Mouse (Mus musculus) ovary, adult 18-20 months (tissue): Measurements from ENCODE around the gene Grid1.
A peak's percentile ranks its signal among the peaks of the same experiment; 100 is the strongest.

Experiments used
- DNase-seq: peaks from one replicate; pipeline ENCODE4 v3.0.0; 2022; ENCODE audit warnings: low spot score, mixed read lengths

The Grid1 gene

GRCm38 (mm10) chr14:34837145-34837544 is 17.2 kb downstream of the Grid1 start:
- DNase-seq = no peak

- no peak for DNase-seq
Measured at GRCm38 (mm10) chr14:34838999-34839398, 19.1 kb downstream of the Grid1 start.

- DNase-seq = no peak
Measured at GRCm38 (mm10) chr14:34839898-34840297, 20.0 kb downstream of the Grid1 start.

GRCm38 (mm10) chr14:34843579-34843978 is 23.7 kb downstream of the Grid1 start:
- no peak for DNase-seq

GRCm38 (mm10) chr14:34844166-34844565 is 24.3 kb downstream of the Grid1 start:
- DNase-seq = no peak

- DNase-seq = no peak
Measured at GRCm38 (mm10) chr14:34846799-34847198, 26.9 kb downstream of the Grid1 start.

GRCm38 (mm10) chr14:34847625-34848024 is 27.7 kb downstream of the Grid1 start:
- no peak for DNase-seq

- DNase-seq = no peak
Measured at GRCm38 (mm10) chr14:34860891-34861780, 41.2 kb downstream of the Grid1 start.

- no peak for DNase-seq
Measured at GRCm38 (mm10) chr14:34867266-34867665, 47.4 kb downstream of the Grid1 start.

- DNase-seq = no peak
Measured at GRCm38 (mm10) chr14:34868513-34869260, 48.8 kb downstream of the Grid1 start.

GRCm38 (mm10) chr14:34879996-34880395 is 60.1 kb downstream of the Grid1 start:
- DNase-seq = no peak

- DNase-seq = no peak
Measured at GRCm38 (mm10) chr14:34880431-34881421, 60.8 kb downstream of the Grid1 start.

GRCm38 (mm10) chr14:34884194-34884593 is 64.3 kb downstream of the Grid1 start:
- no peak for DNase-seq

GRCm38 (mm10) chr14:34884611-34885010 is 64.7 kb downstream of the Grid1 start:
- DNase-seq = no peak

GRCm38 (mm10) chr14:34891769-34892532 is 72.0 kb downstream of the Grid1 start:
- peak; percentile 5 for DNase-seq

- DNase-seq = no peak
Measured at GRCm38 (mm10) chr14:34896253-34896982, 76.5 kb downstream of the Grid1 start.

- no peak for DNase-seq
Measured at GRCm38 (mm10) chr14:34903854-34904253, 83.9 kb downstream of the Grid1 start.

GRCm38 (mm10) chr14:34905697-34906096 is 85.8 kb downstream of the Grid1 start:
- DNase-seq = no peak

- no peak for DNase-seq
Measured at GRCm38 (mm10) chr14:34908366-34908765, 88.5 kb downstream of the Grid1 start.

GRCm38 (mm10) chr14:34908804-34909203 is 88.9 kb downstream of the Grid1 start:
- no peak for DNase-seq
